Mouse (Mus musculus) E14TG2a.4 (cell line): ENCODE results near the gene Sh3bp1.

Experiments
- H3K27me3 ChIP-seq: 2 replicates; pipeline ENCODE4 v1.6.1; 2014; ENCODE audit warnings: low read length, control low read depth; ENCODE audit not compliant: insufficient read depth
- H3K36me3 ChIP-seq: 2 replicates; pipeline ENCODE4 v1.6.1; 2014; ENCODE audit warnings: low read length, control low read depth; ENCODE audit not compliant: insufficient read depth
- H3K4me1 ChIP-seq: replicated peaks from 2 replicates; pipeline ENCODE4 v1.6.1; 2014; ENCODE audit warnings: low read depth, low read length, control low read depth
- H3K4me3 ChIP-seq: replicated peaks from 2 replicates; pipeline ENCODE4 v1.5.1; 2014; ENCODE audit warnings: mild to moderate bottlenecking, low read length
- H3K9me3 ChIP-seq: 2 replicates; pipeline ENCODE4 v1.6.1; 2014; ENCODE audit warnings: low read length, control low read depth
- CTCF ChIP-seq: conservative IDR thresholded peaks from 2 replicates; pipeline ENCODE4 v1.5.1; 2014; ENCODE audit warnings: low read length
- NANOG ChIP-seq: IDR thresholded peaks from 2 replicates; pipeline ENCODE4 v1.6.1; 2014; ENCODE audit warnings: borderline replicate concordance, low read length, mixed read lengths
- POU5F1 ChIP-seq: IDR thresholded peaks from 2 replicates; pipeline ENCODE4 v1.6.1; 2014; ENCODE audit warnings: low read length, borderline replicate concordance

Sh3bp1 gene

GRCm38 (mm10) chr15:78903243-78903642 is 3.7 kb downstream of the Sh3bp1 start:
- peaks cover 55% of the 10 kb centered on the region for H3K36me3 ChIP-seq
- H3K27me3 ChIP-seq, result 0 out of 2 replicates have a peak, but pooled peaks cover 5% of the 10 kb centered on the region
- H3K4me1 ChIP-seq, result peaks cover 72% of the 10 kb centered on the region
- H3K4me3 ChIP-seq, result no peak overlapping the region
- H3K9me3 ChIP-seq, result no peaks in the 10 kb centered on the region
- TF ChIP-seq CTCF (peak; percentile 98), POU5F1 (no peak)

- Histone ChIP-seq H3K9me3 (no peaks in the 10 kb centered on the region), H3K27me3 (0 out of 2 replicates have a peak, but pooled peaks cover 6% of the 10 kb centered on the region), H3K36me3 (peaks cover 91% of the 10 kb centered on the region), H3K4me3 (no peak overlapping the region), H3K4me1 (peaks cover 59% of the 10 kb centered on the region)
- no peak for TF ChIP-seq CTCF
- TF ChIP-seq NANOG, result no peak
- no peak for TF ChIP-seq POU5F1
These were observed 8.8 kb downstream of the Sh3bp1 start for GRCm38 (mm10) chr15:78908399-78908798.

- H3K27me3 ChIP-seq, result 0 out of 2 replicates have a peak, but pooled peaks cover 6% of the 10 kb centered on the region
- H3K4me3 ChIP-seq, result no peak overlapping the region
- no peaks in the 10 kb centered on the region for H3K9me3 ChIP-seq
- TF ChIP-seq CTCF, result no peak
- H3K36me3 ChIP-seq, result peaks cover 85% of the 10 kb centered on the region
- H3K4me1 ChIP-seq, result peaks cover 54% of the 10 kb centered on the region
These were observed 9.4 kb downstream of the Sh3bp1 start for GRCm38 (mm10) chr15:78908982-78909381.

GRCm38 (mm10) chr15:78912040-78912439 is 12.5 kb downstream of the Sh3bp1 start:
- H3K36me3 ChIP-seq, result peaks cover 78% of the 10 kb centered on the region
- TF ChIP-seq NANOG, result no peak
- TF ChIP-seq CTCF, result peak; percentile 29; the same call in 1 of the 2 replicates
- no peaks in the 10 kb centered on the region for H3K9me3 ChIP-seq
- H3K27me3 ChIP-seq, result peaks cover 17% of the 10 kb centered on the region
- no peak overlapping the region for H3K4me3 ChIP-seq
- peaks cover 70% of the 10 kb centered on the region for H3K4me1 ChIP-seq

GRCm38 (mm10) chr15:78913632-78914090 is 14.1 kb downstream of the Sh3bp1 start, which contains the start of gene Pdxp:
Pdxp (plus strand) TSS chr15:78913919.
- H3K4me1 ChIP-seq, result peaks cover 66% of the 10 kb centered on the region
- peaks cover 75% of the 10 kb centered on the region for H3K36me3 ChIP-seq
- TF ChIP-seq POU5F1, result no peak
- no peak for TF ChIP-seq CTCF
- TF ChIP-seq NANOG, result no peak
- peak within 1 kb of the TSS; percentile 87 for H3K4me3 ChIP-seq
- H3K9me3 ChIP-seq, result no peaks in the 10 kb centered on the region
- peaks cover 17% of the 10 kb centered on the region for H3K27me3 ChIP-seq

GRCm38 (mm10) chr15:78914091-78914822 is 14.7 kb downstream of the Sh3bp1 start:
- TF ChIP-seq NANOG (no peak), POU5F1 (no peak), CTCF (no peak)
- Histone ChIP-seq H3K4me1 (peaks cover 60% of the 10 kb centered on the region), H3K27me3 (peaks cover 17% of the 10 kb centered on the region), H3K9me3 (no peaks in the 10 kb centered on the region), H3K4me3 (peak overlapping the region; percentile 87), H3K36me3 (peaks cover 75% of the 10 kb centered on the region)

GRCm38 (mm10) chr15:78914823-78915659 is 15.5 kb downstream of the Sh3bp1 start:
- Histone ChIP-seq H3K9me3 (no peaks in the 10 kb centered on the region), H3K36me3 (peaks cover 74% of the 10 kb centered on the region), H3K27me3 (peaks cover 16% of the 10 kb centered on the region), H3K4me1 (peaks cover 54% of the 10 kb centered on the region), H3K4me3 (peak overlapping the region; percentile 87)
- no peak for TF ChIP-seq CTCF
- no peak for TF ChIP-seq NANOG
- TF ChIP-seq POU5F1, result no peak

- Histone ChIP-seq H3K9me3 (no peaks in the 10 kb centered on the region), H3K4me1 (peaks cover 54% of the 10 kb centered on the region), H3K27me3 (peaks cover 15% of the 10 kb centered on the region), H3K4me3 (peak overlapping the region; percentile 87), H3K36me3 (peaks cover 68% of the 10 kb centered on the region)
- TF ChIP-seq POU5F1 (no peak), CTCF (peak; percentile 91)
These were observed 16.1 kb downstream of the Sh3bp1 start for GRCm38 (mm10) chr15:78915660-78916017.
